Mouse (Mus musculus) intestine, embryonic 14.5 days (tissue): Measurements from ENCODE around the gene Siva1. TPM values are rescaled to one million over a fixed set of nuclear protein-coding genes. Genes with fewer than 3 reads are reported as not detected.

Source experiments
- ATAC-seq: fragments of 200-750 bp; cut with Nextera tagmentation; replicated peaks from 2 replicates; pipeline ENCODE4 v1.8.0; 2017; ENCODE audit warnings: low read depth, moderate number of reproducible peaks, moderate TSS enrichment, moderate library complexity; ENCODE audit not compliant: low FRiP score, low TSS enrichment
- DNase-seq: peaks from one replicate; pipeline ENCODE4 v3.0.0-alpha.2; 2018; ENCODE audit warnings: low spot score
- H3K27ac ChIP-seq: fragments of 300-500 bp; sonication (generic); 2 replicates; pipeline ENCODE4 v1.5.1; 2014; ENCODE audit warnings: low read depth, mild to moderate bottlenecking, control low read depth
- H3K27me3 ChIP-seq: fragments of 300-500 bp; sonication (generic); replicated peaks from 2 replicates; pipeline ENCODE4 v1.6.1; 2014; ENCODE audit warnings: low read length, control low read depth; ENCODE audit not compliant: control insufficient read depth, insufficient read depth
- H3K36me3 ChIP-seq: fragments of 300-500 bp; sonication (generic); 2 replicates; pipeline ENCODE4 v1.6.1; 2014; ENCODE audit warnings: low read length, control low read depth; ENCODE audit not compliant: control insufficient read depth, insufficient read depth
- H3K4me1 ChIP-seq: fragments of 300-500 bp; sonication (generic); replicated peaks from 2 replicates; pipeline ENCODE4 v1.6.1; 2014; ENCODE audit warnings: low read length, control low read depth, mixed read lengths; ENCODE audit not compliant: control insufficient read depth, insufficient read depth
- H3K4me2 ChIP-seq: fragments of 300-500 bp; sonication (generic); 2 replicates; pipeline ENCODE4 v1.6.1; 2014; ENCODE audit warnings: low read length
- H3K4me3 ChIP-seq: fragments of 300-500 bp; sonication (generic); 2 replicates; pipeline ENCODE4 v1.5.1; 2014; ENCODE audit warnings: low read depth, low read length, control low read depth, mixed read lengths
- H3K9ac ChIP-seq: fragments of 300-500 bp; sonication (generic); 2 replicates; pipeline ENCODE4 v1.6.1; 2014; ENCODE audit warnings: mild to moderate bottlenecking, low read length
- H3K9me3 ChIP-seq: fragments of 300-500 bp; sonication (generic); 2 replicates; pipeline ENCODE4 v1.6.1; 2016; ENCODE audit warnings: low read length, control low read depth; ENCODE audit not compliant: control insufficient read depth
- WGBS: fragments of 180-500 bp; shearing (Covaris S2); extraction: QIAGEN DNeasy Blood & Tissue Kit; methylation state at CpG from one replicate; pipeline ENCODE4 v1.1.7; 2014; 5-methylcytosine and 5-hydroxymethylcytosine counted together
- polyA plus RNA-seq: library from polyadenylated mRNA; unstranded; fragments of >200 nt; fragmentation: Nextera tagmentation; extraction: Ambion mirVana; gene quantifications from 2 replicates; pipeline ENCODE4 v1.2.1, GENCODE M21; 2014

The Siva1 gene
- polyA plus RNA-seq, 1 experiment from 2014 or later = 324 TPM

GRCm38 (mm10) chr12:112604022-112604421, 40.5 kb upstream of the Siva1 start:
- 79% methylated on average over 5 of the region's 5 CpGs for WGBS
- DNase-seq (no peak), ATAC-seq (no peak)
- Histone ChIP-seq H3K4me2 (no peak overlapping the region), H3K9me3 (no peaks in the 10 kb centered on the region), H3K9ac (no peak overlapping the region), H3K27me3 (no peaks in the 10 kb centered on the region), H3K36me3 (peaks cover 5% of the 10 kb centered on the region; the same call in 1 of the 2 replicates), H3K27ac (no peak overlapping the region), H3K4me3 (no peak overlapping the region), H3K4me1 (0 out of 2 replicates have a peak, but pooled peaks cover 6% of the 10 kb centered on the region)

DNA sequence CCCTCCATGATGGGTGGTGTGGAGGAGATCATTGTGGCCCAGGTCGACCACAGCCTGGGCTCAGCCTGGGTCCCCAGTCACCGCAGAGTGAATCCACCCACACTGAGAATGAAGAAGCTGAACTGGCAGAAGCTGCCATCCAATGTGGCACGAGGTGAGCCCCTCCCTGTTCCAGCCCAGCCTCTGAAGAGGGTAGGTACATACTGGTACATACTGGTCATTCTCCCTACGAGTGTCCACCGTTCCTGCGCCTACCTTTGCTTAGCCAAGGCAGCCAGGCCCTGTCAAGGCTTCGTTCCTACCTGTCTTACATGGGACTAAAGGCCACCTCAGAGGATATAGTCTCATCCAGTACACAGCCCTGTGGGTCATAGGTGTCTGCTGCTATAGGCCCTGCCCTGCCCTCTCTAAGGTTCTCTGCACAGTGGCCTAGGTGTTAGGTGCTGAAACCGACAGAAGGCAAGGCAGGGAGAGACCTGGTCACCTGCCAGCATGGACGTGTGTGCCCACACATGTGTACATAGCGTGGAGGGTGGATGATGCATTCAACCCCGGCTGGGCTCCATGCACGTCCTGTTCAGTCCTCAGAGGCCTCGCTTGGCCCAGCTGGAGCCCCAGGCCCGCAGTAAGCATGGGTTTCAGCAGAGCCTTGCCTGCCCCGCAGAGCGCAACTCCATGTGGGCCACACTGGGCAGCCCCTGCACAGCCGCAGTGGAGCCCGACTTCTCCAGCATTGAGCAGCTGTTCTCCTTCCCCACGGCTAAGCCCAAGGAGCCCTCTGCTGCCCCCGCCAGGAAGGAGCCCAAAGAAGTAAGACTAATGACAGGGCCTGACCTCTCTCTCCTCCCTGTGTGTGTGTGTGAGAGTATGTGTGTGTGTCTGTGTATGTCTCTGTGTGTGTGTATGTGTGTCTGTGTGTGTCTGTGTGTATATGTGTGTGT, 39.5 kb upstream of the Siva1 start:
- H3K27ac ChIP-seq = no peak overlapping the region
- H3K27me3 ChIP-seq = no peaks in the 10 kb centered on the region
- peak; percentile 77 for DNase-seq
- no peak overlapping the region for H3K9ac ChIP-seq
- H3K4me1 ChIP-seq = 0 out of 2 replicates have a peak, but pooled peaks cover 6% of the 10 kb centered on the region
- H3K4me2 ChIP-seq = no peak overlapping the region
- H3K36me3 ChIP-seq = peaks cover 6% of the 10 kb centered on the region; the same call in 1 of the 2 replicates
- 69% methylated on average over 20 of the region's 20 CpGs for WGBS
- ATAC-seq = peak; percentile 62
- no peak overlapping the region for H3K4me3 ChIP-seq
- no peaks in the 10 kb centered on the region for H3K9me3 ChIP-seq

GRCm38 (mm10) chr12:112605766-112606165, 38.7 kb upstream of the Siva1 start:
- ATAC-seq = peak; percentile 60; the same call in 1 of the 2 replicates
- 46% methylated on average over 6 of the region's 6 CpGs for WGBS
- no peak overlapping the region for H3K4me2 ChIP-seq

GRCm38 (mm10) chr12:112606998-112607397, 37.5 kb upstream of the Siva1 start:
- Histone ChIP-seq H3K9ac (no peak overlapping the region), H3K9me3 (no peaks in the 10 kb centered on the region), H3K4me1 (0 out of 2 replicates have a peak, but pooled peaks cover 6% of the 10 kb centered on the region), H3K36me3 (peaks cover 10% of the 10 kb centered on the region; the same call in 1 of the 2 replicates), H3K27ac (no peak overlapping the region), H3K4me3 (no peak overlapping the region), H3K27me3 (no peaks in the 10 kb centered on the region), H3K4me2 (no peak overlapping the region)
- DNase-seq (no peak), ATAC-seq (no peak)
- WGBS = 83% methylated on average over 6 of the region's 6 CpGs

More at GRCm38 (mm10) chr12:112605766-112606165, 38.7 kb upstream of the Siva1 start:
- Histone ChIP-seq H3K9ac (no peak overlapping the region), H3K27ac (no peak overlapping the region), H3K36me3 (peaks cover 10% of the 10 kb centered on the region; the same call in 1 of the 2 replicates), H3K4me1 (0 out of 2 replicates have a peak, but pooled peaks cover 6% of the 10 kb centered on the region), H3K9me3 (no peaks in the 10 kb centered on the region), H3K4me3 (no peak overlapping the region), H3K27me3 (no peaks in the 10 kb centered on the region)
- DNase-seq = peak; percentile 86

DNA sequence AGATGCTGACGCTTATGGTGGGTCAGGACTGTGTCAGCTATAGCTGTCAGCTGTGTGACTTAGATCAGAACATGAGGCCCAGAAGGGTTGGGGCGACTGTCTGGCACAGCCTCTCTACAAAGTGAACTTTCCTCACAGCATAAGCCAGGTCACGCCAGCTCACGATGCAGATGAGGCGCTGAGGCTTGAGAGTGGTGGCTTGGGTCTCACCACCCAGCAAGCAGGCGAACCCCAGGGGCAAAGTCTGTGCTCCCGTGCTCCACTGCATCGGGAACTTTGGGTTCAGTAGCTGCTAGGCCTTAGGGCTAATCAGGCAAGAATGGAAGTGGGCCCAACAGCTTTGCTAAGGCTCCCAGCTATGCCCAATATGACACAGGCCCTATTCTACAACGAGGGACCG, 35.4 kb upstream of the Siva1 start:
- H3K4me3 ChIP-seq = no peak overlapping the region
- no peak for ATAC-seq

GRCm38 (mm10) chr12:112616668-112617067, 27.8 kb upstream of the Siva1 start:
- Histone ChIP-seq H3K9me3 (no peaks in the 10 kb centered on the region), H3K36me3 (no peaks in the 10 kb centered on the region), H3K27ac (no peak overlapping the region), H3K9ac (no peak overlapping the region), H3K4me3 (no peak overlapping the region), H3K4me2 (no peak overlapping the region), H3K27me3 (peaks cover 21% of the 10 kb centered on the region), H3K4me1 (peaks cover 23% of the 10 kb centered on the region; the same call in 1 of the 2 replicates)
- no peak for DNase-seq
- no peak for ATAC-seq
- 42% methylated on average over 9 of the region's 9 CpGs for WGBS

More for the DNA sequence above, 35.4 kb upstream of the Siva1 start:
- Histone ChIP-seq H3K9me3 (no peaks in the 10 kb centered on the region), H3K36me3 (peaks cover 10% of the 10 kb centered on the region; the same call in 1 of the 2 replicates), H3K4me1 (0 out of 2 replicates have a peak, but pooled peaks cover 6% of the 10 kb centered on the region), H3K9ac (no peak overlapping the region), H3K27ac (no peak overlapping the region), H3K4me2 (no peak overlapping the region), H3K27me3 (no peaks in the 10 kb centered on the region)
- DNase-seq = no peak
- WGBS = 87% methylated on average over 10 of the region's 10 CpGs

GRCm38 (mm10) chr12:112617184-112617583, 27.3 kb upstream of the Siva1 start:
- 89% methylated on average over 11 of the region's 11 CpGs for WGBS

GRCm38 (mm10) chr12:112617898-112618380, 26.5 kb upstream of the Siva1 start:
- H3K27ac ChIP-seq = no peak overlapping the region
- H3K9ac ChIP-seq = no peak overlapping the region
- WGBS = 13% methylated on average over 8 of the region's 8 CpGs
- no peaks in the 10 kb centered on the region for H3K36me3 ChIP-seq
- H3K4me2 ChIP-seq = no peak overlapping the region
- H3K4me1 ChIP-seq = peaks cover 23% of the 10 kb centered on the region; the same call in 1 of the 2 replicates
- H3K27me3 ChIP-seq = peaks cover 23% of the 10 kb centered on the region
- H3K4me3 ChIP-seq = no peak overlapping the region
- ATAC-seq (peak; percentile 21; the same call in 1 of the 2 replicates), DNase-seq (peak; percentile 75)
- H3K9me3 ChIP-seq = no peaks in the 10 kb centered on the region

More at GRCm38 (mm10) chr12:112617184-112617583, 27.3 kb upstream of the Siva1 start:
- Histone ChIP-seq H3K4me1 (peaks cover 23% of the 10 kb centered on the region; the same call in 1 of the 2 replicates), H3K9me3 (no peaks in the 10 kb centered on the region), H3K9ac (no peak overlapping the region), H3K4me2 (no peak overlapping the region), H3K27ac (no peak overlapping the region), H3K4me3 (no peak overlapping the region), H3K27me3 (peaks cover 23% of the 10 kb centered on the region), H3K36me3 (no peaks in the 10 kb centered on the region)
- no peak for ATAC-seq
- no peak for DNase-seq
